Mouse (Mus musculus) small intestine, adult 2 months (tissue): ENCODE results near the gene Paqr9. TPM values are rescaled to one million over a fixed set of nuclear protein-coding genes. Genes with fewer than 3 reads are reported as not detected.

Experiments used
- H3K27ac ChIP-seq: fragments of 200-500 bp; 2 replicates; pipeline ENCODE4 v1.5.1; 2012; ENCODE audit warnings: low read depth, low read length, control low read depth, inconsistent platforms; ENCODE audit not compliant: insufficient read depth
- H3K27me3 ChIP-seq: fragments of 200-500 bp; 2 replicates; pipeline ENCODE4 v1.6.1; 2012; ENCODE audit warnings: mild to moderate bottlenecking, moderate library complexity, low read length, inconsistent platforms; ENCODE audit not compliant: control insufficient read depth, insufficient read depth
- H3K36me3 ChIP-seq: fragments of 200-500 bp; 2 replicates; pipeline ENCODE4 v1.6.1; 2012; ENCODE audit warnings: mild to moderate bottlenecking, low read length, control low read depth, inconsistent platforms; ENCODE audit not compliant: control insufficient read depth, insufficient read depth
- H3K4me1 ChIP-seq: fragments of 200-500 bp; 2 replicates; pipeline ENCODE4 v1.6.1; 2012; ENCODE audit warnings: low read length, inconsistent platforms, mixed read lengths; ENCODE audit not compliant: control insufficient read depth, insufficient read depth, insufficient read length
- H3K4me3 ChIP-seq: fragments of 200-500 bp; 2 replicates; pipeline ENCODE4 v1.5.1; 2012; ENCODE audit warnings: low read depth, mild to moderate bottlenecking, control low read depth, inconsistent platforms, low read length, moderate library complexity
- CTCF ChIP-seq: fragments of 200-500 bp; IDR thresholded peaks from 2 replicates; pipeline ENCODE4 v1.5.1; 2012; ENCODE audit warnings: low read depth, mild to moderate bottlenecking, control low read depth, inconsistent platforms, low read length, moderate library complexity, mixed read lengths; ENCODE audit not compliant: insufficient replicate concordance, insufficient read length; ENCODE audit errors: extremely low read depth
- POLR2A ChIP-seq: fragments of 200-500 bp; IDR thresholded peaks from 2 replicates; pipeline ENCODE4 v1.6.1; 2012; ENCODE audit warnings: low read depth, mild to moderate bottlenecking, control low read depth, inconsistent platforms, low read length, moderate library complexity
- WGBS: fragments of 180-500 bp; shearing (Covaris S2); methylation state at CpG from one replicate; pipeline ENCODE4 v1.1.7; 2018; 5-methylcytosine and 5-hydroxymethylcytosine counted together
- polyA plus RNA-seq: library from polyadenylated mRNA; depleted of rRNA; stranded (reverse); fragments of >200 nt; gene quantifications from 2 replicates; pipeline ENCODE4 v1.2.3, GENCODE M21; 2012

Paqr9 gene
- polyA plus RNA-seq, 1 experiment: 0.44 TPM

DNA sequence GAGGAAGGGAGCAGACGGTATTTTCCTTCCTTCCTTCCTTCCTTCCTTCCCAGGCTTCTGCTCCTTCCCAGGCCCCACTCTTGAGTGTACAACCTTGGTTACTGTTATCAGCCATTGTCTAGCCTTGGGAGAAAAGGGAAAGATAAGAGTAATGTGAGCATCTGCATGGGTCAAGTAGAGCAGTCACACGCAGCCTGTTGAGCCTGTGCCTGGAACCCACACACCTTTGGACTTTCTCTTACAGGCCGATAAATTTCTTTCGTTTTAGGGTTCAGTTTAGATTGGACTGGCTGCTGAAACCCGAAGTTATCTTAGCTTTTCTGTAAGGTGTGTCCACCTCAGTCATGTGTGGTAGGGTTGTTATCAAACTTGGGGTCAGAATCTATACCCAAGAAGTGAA, 10.5 kb downstream of the Paqr9 start:
- WGBS: 31% methylated on average over 5 of the region's 5 CpGs
- Histone ChIP-seq H3K27ac (no peak overlapping the region; the same call in 1 of the 2 replicates), H3K27me3 (no peaks in the 10 kb centered on the region), H3K4me3 (no peak overlapping the region), H3K36me3 (no peaks in the 10 kb centered on the region), H3K4me1 (peaks cover 2% of the 10 kb centered on the region; the same call in 1 of the 2 replicates)
- TF ChIP-seq POLR2A (no peak), CTCF (no peak)

DNA sequence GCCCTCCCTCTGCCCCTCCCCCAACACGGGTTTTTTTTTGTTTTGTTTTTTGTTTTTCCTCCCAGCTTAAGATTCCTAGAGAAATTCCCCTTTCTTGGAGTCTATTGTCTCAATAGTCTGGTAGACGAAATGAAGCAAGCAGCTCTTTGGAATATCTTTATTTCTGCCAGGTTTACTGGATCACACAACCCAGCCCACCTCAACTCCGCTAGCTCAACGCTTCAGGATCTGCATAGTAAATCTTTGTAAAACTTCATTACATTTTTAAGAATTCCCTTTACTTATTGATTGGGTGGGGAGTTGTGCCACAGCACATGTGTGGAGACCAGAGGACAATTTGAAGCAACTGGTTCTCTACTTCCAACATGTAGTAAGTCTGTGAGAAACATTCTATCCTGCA, 11.1 kb downstream of the Paqr9 start:
- Histone ChIP-seq H3K36me3 (no peaks in the 10 kb centered on the region), H3K27ac (no peak overlapping the region), H3K4me1 (peaks cover 2% of the 10 kb centered on the region; the same call in 1 of the 2 replicates), H3K4me3 (no peak overlapping the region), H3K27me3 (no peaks in the 10 kb centered on the region)
- TF ChIP-seq CTCF: no peak
- WGBS: 87% methylated on average over 4 of the region's 4 CpGs

DNA sequence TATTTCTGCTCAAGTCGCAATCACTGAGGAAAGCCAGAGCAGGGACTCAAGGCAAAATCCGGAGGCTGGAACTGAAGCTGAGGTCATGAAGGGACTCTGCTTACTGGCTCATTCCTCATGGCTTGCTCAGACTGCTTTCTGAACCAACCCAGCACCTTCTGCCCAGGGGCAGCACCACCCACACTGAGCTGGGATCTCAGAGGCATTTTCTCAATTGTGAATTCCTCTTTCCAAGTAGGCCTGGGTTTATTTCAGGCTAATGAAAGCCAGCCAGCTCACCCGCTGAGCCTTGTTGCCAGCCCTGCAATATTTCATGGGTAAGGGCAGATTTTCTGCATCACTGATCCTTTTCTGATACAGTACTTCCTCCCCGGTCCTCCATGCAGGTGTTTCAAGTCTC, 12.0 kb downstream of the Paqr9 start:
- Histone ChIP-seq H3K27me3 (no peaks in the 10 kb centered on the region), H3K27ac (no peak overlapping the region), H3K4me3 (no peak overlapping the region), H3K4me1 (peaks cover 2% of the 10 kb centered on the region; the same call in 1 of the 2 replicates), H3K36me3 (no peaks in the 10 kb centered on the region)
- TF ChIP-seq CTCF: no peak
- no peak for TF ChIP-seq POLR2A
- WGBS: 91% methylated on average over 4 of the region's 4 CpGs

DNA sequence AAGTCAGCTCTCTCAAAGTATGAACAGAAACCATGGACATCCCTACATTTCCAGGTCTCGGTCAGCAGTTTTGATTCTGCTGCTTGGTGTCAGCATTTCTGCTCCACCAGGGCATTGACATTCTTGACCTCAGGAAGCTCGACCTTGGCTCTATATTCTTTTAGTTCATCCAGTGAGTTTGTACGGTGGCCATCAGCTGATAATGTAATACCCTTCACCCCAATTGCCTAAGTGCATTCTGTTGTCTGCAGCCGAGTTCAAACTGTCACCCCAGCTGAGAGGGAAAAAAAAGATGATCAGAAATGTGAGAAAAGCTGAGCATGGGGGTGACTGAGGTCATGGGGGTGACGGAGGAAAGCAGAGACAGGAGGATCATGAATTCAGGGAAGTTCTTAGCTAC, 13.1 kb downstream of the Paqr9 start:
- Histone ChIP-seq H3K27me3 (no peaks in the 10 kb centered on the region), H3K4me3 (no peak overlapping the region), H3K4me1 (peaks cover 2% of the 10 kb centered on the region; the same call in 1 of the 2 replicates), H3K36me3 (no peaks in the 10 kb centered on the region), H3K27ac (no peak overlapping the region)
- no peak for TF ChIP-seq CTCF
- TF ChIP-seq POLR2A: no peak
- 64% methylated on average over 5 of the region's 5 CpGs for WGBS

DNA sequence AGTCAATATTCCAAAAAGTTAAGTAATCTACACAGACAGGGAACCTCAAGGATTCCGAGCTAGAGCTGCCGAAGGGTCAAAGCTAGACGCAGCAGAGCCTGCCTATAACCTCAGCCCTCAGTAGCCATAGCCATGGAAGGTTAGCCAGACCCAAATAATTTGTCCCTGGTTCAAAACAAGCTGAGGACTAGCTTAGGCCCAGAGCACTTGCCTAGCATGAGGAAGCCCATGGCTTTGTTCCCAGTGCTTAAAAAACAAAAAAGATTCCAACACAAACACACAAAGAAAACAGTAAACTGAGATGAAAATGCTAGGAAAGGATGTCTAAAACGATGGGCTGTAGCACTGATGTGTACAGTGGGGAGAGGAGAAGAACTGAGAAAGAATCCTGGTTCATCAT, 14.7 kb downstream of the Paqr9 start:
- Histone ChIP-seq H3K36me3 (no peaks in the 10 kb centered on the region), H3K27me3 (no peaks in the 10 kb centered on the region; the same call in 1 of the 2 replicates), H3K4me1 (peaks cover 2% of the 10 kb centered on the region; the same call in 1 of the 2 replicates), H3K4me3 (no peak overlapping the region), H3K27ac (no peak overlapping the region)
- no peak for TF ChIP-seq CTCF
- no peak for TF ChIP-seq POLR2A
- WGBS: 76% methylated on average over 4 of the region's 4 CpGs

DNA sequence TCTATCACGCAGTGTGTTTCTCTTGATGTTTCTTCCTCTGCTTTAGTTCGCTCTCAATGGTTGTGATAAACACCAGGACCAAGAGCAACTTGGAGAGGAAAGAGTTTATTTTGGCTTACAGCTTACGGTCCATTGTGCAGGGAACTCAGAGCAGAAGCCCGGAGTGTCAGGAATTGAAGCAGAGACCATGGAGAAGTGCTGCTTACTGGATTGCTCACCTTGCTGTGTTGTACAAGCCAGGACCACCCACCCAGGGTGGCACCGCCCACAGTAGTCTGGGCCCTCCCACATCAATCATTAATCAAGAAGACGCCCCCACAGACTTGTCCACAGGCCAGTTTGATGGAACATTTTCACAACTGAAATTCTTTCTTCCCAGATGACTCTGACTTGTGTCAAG, 18.0 kb downstream of the Paqr9 start:
- TF ChIP-seq CTCF: no peak
- TF ChIP-seq POLR2A: no peak
- H3K27ac ChIP-seq: no peak overlapping the region
- 82% methylated on average over 6 of the region's 6 CpGs for WGBS

DNA sequence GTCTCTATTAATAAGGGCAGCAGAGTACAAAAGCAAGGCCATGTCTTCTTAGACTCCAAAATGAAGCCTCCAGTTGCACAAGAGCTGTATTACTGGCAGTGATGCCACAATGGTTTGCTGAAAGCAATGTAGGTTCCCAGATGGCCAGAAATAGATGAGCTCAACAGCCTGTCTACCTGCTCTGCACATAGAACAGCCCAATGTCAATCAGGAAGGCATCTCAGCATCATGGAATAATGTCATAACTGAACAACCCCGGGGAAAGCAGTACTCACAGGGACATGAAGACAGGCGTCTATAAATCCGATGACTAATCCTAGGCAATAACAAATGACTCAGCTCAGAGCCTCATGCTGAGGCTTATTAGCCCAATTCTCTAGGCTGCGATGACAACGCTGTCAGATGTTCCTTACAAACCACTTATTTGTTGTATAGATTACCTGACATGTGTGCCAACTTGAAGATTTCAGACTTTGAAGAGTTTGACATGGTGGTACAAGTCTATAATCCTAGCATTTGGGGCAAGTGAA, 19.0 kb downstream of the Paqr9 start:
- H3K27me3 ChIP-seq: peaks cover 3% of the 10 kb centered on the region
- WGBS: 56% methylated on average over 5 of the region's 5 CpGs
- no peak overlapping the region for H3K27ac ChIP-seq
- H3K4me3 ChIP-seq: no peak overlapping the region
- H3K36me3 ChIP-seq: no peaks in the 10 kb centered on the region
- TF ChIP-seq CTCF (no peak), POLR2A (no peak)
- no peaks in the 10 kb centered on the region; the same call in 1 of the 2 replicates for H3K4me1 ChIP-seq

More for the DNA sequence above, 18.0 kb downstream of the Paqr9 start:
- Histone ChIP-seq H3K27me3 (peaks cover 3% of the 10 kb centered on the region; the same call in 1 of the 2 replicates), H3K36me3 (no peaks in the 10 kb centered on the region), H3K4me1 (no peaks in the 10 kb centered on the region; the same call in 1 of the 2 replicates), H3K4me3 (no peak overlapping the region)
